Mouse (Mus musculus) midbrain, embryonic 13.5 days (tissue): ENCODE results near the gene 4930562C15Rik. TPM values are rescaled to one million over a fixed set of nuclear protein-coding genes. Genes with fewer than 3 reads are reported as not detected.

Source experiments
- ATAC-seq: fragments of 200-750 bp; cut with Nextera tagmentation; 2 replicates; pipeline ENCODE4 v1.8.0; 2017; ENCODE audit warnings: mild to moderate bottlenecking, moderate TSS enrichment, moderate library complexity
- H3K27ac ChIP-seq: fragments of 300-500 bp; sonication (generic); 2 replicates; pipeline ENCODE4 v1.5.1; 2015; ENCODE audit warnings: inconsistent platforms, mild to moderate bottlenecking, moderate library complexity
- H3K27me3 ChIP-seq: fragments of 300-500 bp; sonication (generic); 2 replicates; pipeline ENCODE4 v1.6.1; 2015; ENCODE audit warnings: mild to moderate bottlenecking, inconsistent platforms
- H3K36me3 ChIP-seq: fragments of 300-500 bp; sonication (generic); 2 replicates; pipeline ENCODE4 v1.6.1; 2015; ENCODE audit warnings: mild to moderate bottlenecking, inconsistent platforms
- H3K4me1 ChIP-seq: fragments of 300-500 bp; sonication (generic); replicated peaks from 2 replicates; pipeline ENCODE4 v1.6.1; 2015; ENCODE audit warnings: inconsistent platforms
- H3K4me2 ChIP-seq: fragments of 300-500 bp; sonication (generic); replicated peaks from 2 replicates; pipeline ENCODE4 v1.6.1; 2015; ENCODE audit warnings: moderate library complexity, mild to moderate bottlenecking, inconsistent platforms
- H3K4me3 ChIP-seq: fragments of 300-500 bp; sonication (generic); replicated peaks from 2 replicates; pipeline ENCODE4 v1.5.1; 2015; ENCODE audit warnings: mild to moderate bottlenecking, inconsistent platforms
- H3K9ac ChIP-seq: fragments of 300-500 bp; sonication (generic); replicated peaks from 2 replicates; pipeline ENCODE4 v1.6.1; 2015; ENCODE audit warnings: mild to moderate bottlenecking, inconsistent platforms
- H3K9me3 ChIP-seq: fragments of 300-500 bp; sonication (generic); 2 replicates; pipeline ENCODE4 v1.6.1; 2016; ENCODE audit warnings: mild to moderate bottlenecking, inconsistent platforms
- WGBS: fragments of 180-500 bp; shearing (Covaris S2); methylation state at CpG from one replicate; pipeline ENCODE4 v1.1.7; 2015; 5-methylcytosine and 5-hydroxymethylcytosine counted together
- polyA plus RNA-seq: library from polyadenylated mRNA; unstranded; fragments of >200 nt; fragmentation: Nextera tagmentation; extraction: Ambion mirVana; gene quantifications from 2 replicates; pipeline ENCODE4 v1.2.1, GENCODE M21; 2015

4930562C15Rik gene
- polyA plus RNA-seq, 1 experiment from 2014 or later: 0.40 TPM

DNA sequence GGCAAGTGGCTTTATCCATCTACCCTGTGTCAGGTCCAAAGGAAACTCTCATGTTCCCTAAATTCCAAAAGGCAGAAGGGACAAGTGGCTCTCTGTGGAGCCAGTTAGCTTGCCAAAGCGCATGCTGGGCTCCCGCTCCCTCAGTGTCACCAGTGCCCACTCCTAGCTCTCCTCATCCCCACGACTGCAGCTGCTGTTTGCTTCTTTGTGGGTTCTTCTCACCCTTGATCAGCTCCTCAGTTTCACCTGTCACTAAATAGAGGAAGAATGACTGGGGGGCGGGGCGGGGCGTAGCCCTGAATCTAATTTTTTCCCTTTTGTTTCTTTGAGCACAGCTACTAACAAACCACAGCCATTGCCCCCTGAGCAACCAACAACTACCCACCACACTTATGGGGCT is 63.7 kb downstream of the 4930562C15Rik start:
- no peak overlapping the region for H3K4me3 ChIP-seq
- 91% methylated on average over 6 of the region's 6 CpGs for WGBS
- H3K36me3 ChIP-seq: no peaks in the 10 kb centered on the region
- H3K27me3 ChIP-seq: no peaks in the 10 kb centered on the region
- no peaks in the 10 kb centered on the region for H3K9me3 ChIP-seq
- no peak for ATAC-seq
- peaks cover 10% of the 10 kb centered on the region; the same call in 1 of the 2 replicates for H3K4me1 ChIP-seq
- no peak overlapping the region for H3K9ac ChIP-seq
- H3K4me2 ChIP-seq: no peak overlapping the region
- H3K27ac ChIP-seq: no peak overlapping the region

- Histone ChIP-seq H3K4me2 (no peak overlapping the region), H3K4me3 (no peak overlapping the region), H3K27ac (no peak overlapping the region), H3K4me1 (peaks cover 10% of the 10 kb centered on the region; the same call in 1 of the 2 replicates), H3K9ac (no peak overlapping the region), H3K27me3 (no peaks in the 10 kb centered on the region), H3K36me3 (no peaks in the 10 kb centered on the region), H3K9me3 (no peaks in the 10 kb centered on the region)
- no peak for ATAC-seq
- WGBS: 84% methylated on average over 2 of the region's 2 CpGs
Measured at GRCm38 (mm10) chr16:4899711-4900110, 64.5 kb downstream of the 4930562C15Rik start.

DNA sequence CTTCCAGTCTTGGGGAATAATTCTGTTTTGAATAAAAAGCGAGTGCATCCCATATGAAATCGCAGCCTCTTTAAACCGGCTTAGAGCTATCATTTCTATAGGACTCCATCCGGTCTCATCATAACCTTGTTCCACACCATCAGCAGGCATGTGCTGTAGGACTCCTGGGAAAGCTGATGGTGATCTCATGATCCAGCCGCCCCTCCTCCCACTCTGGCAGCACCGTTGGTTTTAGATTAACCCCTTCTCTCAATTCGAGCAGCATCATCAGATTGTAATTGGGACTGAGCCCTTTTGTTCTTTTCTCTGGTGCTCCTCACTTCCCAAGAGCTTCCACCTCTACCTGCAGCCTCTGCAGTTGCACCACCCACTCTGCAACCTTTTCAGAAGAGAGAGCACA is 66.0 kb downstream of the 4930562C15Rik start:
- H3K36me3 ChIP-seq: no peaks in the 10 kb centered on the region
- WGBS: 58% methylated on average over 7 of the region's 7 CpGs
- H3K27me3 ChIP-seq: no peaks in the 10 kb centered on the region
- H3K9ac ChIP-seq: no peak overlapping the region
- no peak overlapping the region for H3K4me3 ChIP-seq
- ATAC-seq: no peak; the same call in 1 of the 2 replicates
- peak overlapping the region; percentile 19 for H3K27ac ChIP-seq
- no peak overlapping the region for H3K4me2 ChIP-seq
- H3K4me1 ChIP-seq: peaks cover 10% of the 10 kb centered on the region; the same call in 1 of the 2 replicates
- H3K9me3 ChIP-seq: no peaks in the 10 kb centered on the region

DNA sequence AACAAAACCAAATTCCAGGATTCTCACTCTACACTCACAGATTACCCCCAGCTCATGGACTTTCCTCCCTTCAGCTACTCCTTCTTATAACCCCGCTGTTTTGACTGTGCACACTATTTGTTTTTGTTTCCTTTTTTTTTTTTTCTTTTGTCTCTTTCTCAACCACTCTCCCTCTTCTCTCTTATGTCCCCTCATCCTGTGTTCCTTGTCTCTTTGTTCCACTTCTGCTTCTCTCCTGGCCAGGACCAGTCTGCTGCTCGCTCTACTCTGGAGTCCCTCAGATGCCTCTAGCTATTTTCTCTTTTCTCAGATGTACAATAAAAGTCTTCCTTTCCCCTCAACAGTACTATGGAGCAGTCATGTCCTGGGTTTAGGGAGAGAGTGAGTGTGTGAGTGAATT is 67.2 kb downstream of the 4930562C15Rik start:
- H3K27me3 ChIP-seq: no peaks in the 10 kb centered on the region
- no peaks in the 10 kb centered on the region for H3K36me3 ChIP-seq
- H3K9ac ChIP-seq: no peak overlapping the region
- no peak overlapping the region for H3K4me2 ChIP-seq
- no peak overlapping the region for H3K27ac ChIP-seq
- H3K4me3 ChIP-seq: no peak overlapping the region
- WGBS: 84% methylated on average over 2 of the region's 2 CpGs
- H3K9me3 ChIP-seq: no peaks in the 10 kb centered on the region
- H3K4me1 ChIP-seq: peaks cover 10% of the 10 kb centered on the region; the same call in 1 of the 2 replicates
- ATAC-seq: no peak

GRCm38 (mm10) chr16:4903491-4904102 is 68.4 kb downstream of the 4930562C15Rik start:
- Histone ChIP-seq H3K27me3 (no peaks in the 10 kb centered on the region), H3K9me3 (no peaks in the 10 kb centered on the region), H3K4me1 (peaks cover 10% of the 10 kb centered on the region; the same call in 1 of the 2 replicates), H3K4me3 (no peak overlapping the region), H3K27ac (no peak overlapping the region), H3K36me3 (no peaks in the 10 kb centered on the region), H3K9ac (no peak overlapping the region), H3K4me2 (no peak overlapping the region)
- WGBS: 84% methylated on average over 6 of the region's 6 CpGs
- ATAC-seq: no peak

DNA sequence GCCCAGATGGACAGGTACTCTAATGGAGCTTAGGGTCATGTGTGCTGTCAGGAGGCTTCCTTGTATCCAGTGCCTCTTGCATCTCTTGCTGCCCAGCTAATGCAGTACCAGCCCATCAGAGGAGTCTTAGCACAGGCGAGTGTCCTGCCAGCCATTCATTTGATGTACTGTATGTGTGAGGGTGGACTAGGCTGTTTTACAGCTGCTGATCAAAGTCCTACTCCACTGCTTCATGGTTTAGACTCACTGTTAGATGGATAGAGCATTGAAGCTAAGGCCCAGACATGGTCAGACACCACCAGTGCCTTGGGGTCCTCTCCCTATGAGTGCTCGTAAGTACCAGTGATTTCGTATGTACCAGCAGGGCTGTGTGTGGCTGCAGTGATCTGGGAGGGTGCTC is 69.7 kb downstream of the 4930562C15Rik start:
- no peak for ATAC-seq
- Histone ChIP-seq H3K36me3 (peaks cover 12% of the 10 kb centered on the region), H3K4me1 (peaks cover 10% of the 10 kb centered on the region; the same call in 1 of the 2 replicates), H3K4me2 (no peak overlapping the region), H3K9me3 (no peaks in the 10 kb centered on the region), H3K27ac (no peak overlapping the region), H3K27me3 (no peaks in the 10 kb centered on the region), H3K4me3 (no peak overlapping the region), H3K9ac (no peak overlapping the region)
- 89% methylated on average over 3 of the region's 3 CpGs for WGBS

GRCm38 (mm10) chr16:4905591-4905990 is 70.4 kb downstream of the 4930562C15Rik start:
- H3K27me3 ChIP-seq: no peaks in the 10 kb centered on the region
- no peak for ATAC-seq
- H3K4me2 ChIP-seq: no peak overlapping the region
- no peak overlapping the region for H3K27ac ChIP-seq
- no peaks in the 10 kb centered on the region for H3K9me3 ChIP-seq
- peaks cover 19% of the 10 kb centered on the region for H3K36me3 ChIP-seq
- H3K4me1 ChIP-seq: peaks cover 10% of the 10 kb centered on the region; the same call in 1 of the 2 replicates
- WGBS: 70% methylated on average over 1 of the region's 1 CpGs
- no peak overlapping the region for H3K9ac ChIP-seq
- H3K4me3 ChIP-seq: no peak overlapping the region

DNA sequence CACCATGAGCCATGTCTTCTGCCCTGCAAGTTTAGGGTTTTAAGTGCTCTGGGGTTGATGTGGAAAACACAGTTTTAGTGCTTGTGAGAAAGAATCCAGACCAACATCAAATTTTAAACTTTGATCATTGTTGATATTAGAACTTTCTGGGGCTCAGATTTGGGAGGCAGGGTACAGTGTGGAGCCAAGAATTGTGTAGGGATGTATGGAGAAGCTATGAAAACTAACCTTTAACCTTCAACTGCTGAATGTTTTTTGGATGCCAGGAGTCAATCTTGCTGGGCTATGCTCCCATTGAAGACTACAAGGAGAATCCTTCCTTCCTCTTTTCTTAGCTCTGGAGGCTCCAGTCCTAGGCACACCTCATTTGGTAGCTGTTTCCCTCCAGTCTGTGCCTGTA is 71.3 kb downstream of the 4930562C15Rik start:
- Histone ChIP-seq H3K4me1 (0 out of 2 replicates have a peak, but pooled peaks cover 3% of the 10 kb centered on the region), H3K27me3 (no peaks in the 10 kb centered on the region), H3K9ac (no peak overlapping the region), H3K4me2 (no peak overlapping the region), H3K4me3 (no peak overlapping the region), H3K36me3 (peaks cover 29% of the 10 kb centered on the region), H3K27ac (no peak overlapping the region), H3K9me3 (no peaks in the 10 kb centered on the region)
- ATAC-seq: no peak

- Histone ChIP-seq H3K27me3 (no peaks in the 10 kb centered on the region), H3K9me3 (no peaks in the 10 kb centered on the region), H3K36me3 (peaks cover 37% of the 10 kb centered on the region), H3K4me2 (no peak overlapping the region), H3K4me1 (no peaks in the 10 kb centered on the region), H3K9ac (no peak overlapping the region), H3K4me3 (no peak overlapping the region), H3K27ac (no peak overlapping the region)
- 79% methylated on average over 2 of the region's 2 CpGs for WGBS
- ATAC-seq: no peak
Measured at GRCm38 (mm10) chr16:4907386-4907785, 72.2 kb downstream of the 4930562C15Rik start.

DNA sequence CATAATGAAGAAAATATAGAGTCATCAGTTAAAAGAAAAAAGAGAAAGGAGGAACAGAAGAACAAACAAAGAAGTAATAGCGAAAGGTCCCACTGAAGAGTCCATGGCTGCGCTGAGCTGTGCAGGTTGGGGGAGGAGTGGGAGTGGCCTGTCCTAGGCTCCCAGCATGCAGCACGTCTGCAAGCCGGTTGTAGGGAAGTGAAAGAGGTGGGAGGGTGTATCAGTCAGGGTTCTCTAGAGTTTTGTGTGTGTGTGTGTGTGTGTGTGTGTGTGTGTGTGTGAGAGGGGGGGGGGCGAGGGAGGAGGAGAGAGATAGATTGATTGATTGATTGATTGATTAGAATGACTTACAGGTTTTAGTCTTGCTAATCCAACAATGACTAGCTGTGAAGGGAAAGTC is 72.8 kb downstream of the 4930562C15Rik start:
- no peak for ATAC-seq
- H3K36me3 ChIP-seq: peaks cover 42% of the 10 kb centered on the region
- 45% methylated on average over 5 of the region's 5 CpGs for WGBS

DNA sequence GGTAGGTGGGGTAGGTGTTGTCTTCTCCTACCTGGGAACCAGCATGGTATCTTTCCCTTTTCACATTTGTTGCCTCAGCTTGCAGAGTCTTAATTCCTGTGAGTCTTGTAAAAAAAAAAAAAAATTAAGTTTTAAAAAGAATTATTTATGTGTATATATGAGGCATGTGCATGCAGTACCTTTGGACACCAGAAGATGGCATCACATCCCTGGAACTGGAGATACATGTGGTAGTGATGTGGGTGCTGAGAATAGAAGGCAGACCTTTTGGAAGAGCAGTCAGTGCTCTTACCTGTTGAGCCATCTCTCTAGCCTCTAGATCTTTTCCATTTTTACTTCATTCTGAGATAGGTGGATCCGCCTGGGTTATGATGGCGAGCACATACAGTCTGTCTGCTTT is 74.5 kb downstream of the 4930562C15Rik start:
- H3K4me3 ChIP-seq: no peak overlapping the region
- H3K27me3 ChIP-seq: no peaks in the 10 kb centered on the region
- ATAC-seq: no peak
- H3K36me3 ChIP-seq: peaks cover 50% of the 10 kb centered on the region
- H3K9me3 ChIP-seq: no peaks in the 10 kb centered on the region
- 100% methylated on average over 2 of the region's 2 CpGs for WGBS
- no peak overlapping the region for H3K9ac ChIP-seq
- no peak overlapping the region for H3K4me2 ChIP-seq
- no peak overlapping the region for H3K27ac ChIP-seq
- no peaks in the 10 kb centered on the region for H3K4me1 ChIP-seq

More for the DNA sequence above, 72.8 kb downstream of the 4930562C15Rik start:
- no peak overlapping the region for H3K4me3 ChIP-seq
- H3K4me2 ChIP-seq: no peak overlapping the region
- no peaks in the 10 kb centered on the region for H3K9me3 ChIP-seq
- H3K9ac ChIP-seq: no peak overlapping the region
- H3K27me3 ChIP-seq: no peaks in the 10 kb centered on the region
- H3K4me1 ChIP-seq: no peaks in the 10 kb centered on the region
- no peak overlapping the region for H3K27ac ChIP-seq

GRCm38 (mm10) chr16:4910758-4911157 is 75.5 kb downstream of the 4930562C15Rik start:
- no peaks in the 10 kb centered on the region for H3K9me3 ChIP-seq
- no peak for ATAC-seq
- no peaks in the 10 kb centered on the region for H3K4me1 ChIP-seq
- H3K9ac ChIP-seq: no peak overlapping the region
- no peaks in the 10 kb centered on the region for H3K27me3 ChIP-seq
- H3K27ac ChIP-seq: no peak overlapping the region
- no peak overlapping the region for H3K4me3 ChIP-seq
- 98% methylated on average over 8 of the region's 8 CpGs for WGBS
- peaks cover 56% of the 10 kb centered on the region for H3K36me3 ChIP-seq
- H3K4me2 ChIP-seq: no peak overlapping the region
